Mouse (Mus musculus) layer of hippocampus, postnatal 10 days (tissue): ENCODE measurements at regions not wholly inside any gene's neighbourhood (a gene's known extent, or its start where the extent isn't known, plus 50 kb on each side); places are given as distances from the start of the nearest gene placed in this dataset.

Experiments
- DNase-seq, 2 experiments: peaks; one replicate each; pipeline ENCODE4 v3.0.0; 2021; ENCODE audit warnings: low spot score in 2 of 2

GRCm38 (mm10) chr3:66433216-66433615 is 136.6 kb upstream of the Veph1 start:
- DNase-seq, result no peak

DNA sequence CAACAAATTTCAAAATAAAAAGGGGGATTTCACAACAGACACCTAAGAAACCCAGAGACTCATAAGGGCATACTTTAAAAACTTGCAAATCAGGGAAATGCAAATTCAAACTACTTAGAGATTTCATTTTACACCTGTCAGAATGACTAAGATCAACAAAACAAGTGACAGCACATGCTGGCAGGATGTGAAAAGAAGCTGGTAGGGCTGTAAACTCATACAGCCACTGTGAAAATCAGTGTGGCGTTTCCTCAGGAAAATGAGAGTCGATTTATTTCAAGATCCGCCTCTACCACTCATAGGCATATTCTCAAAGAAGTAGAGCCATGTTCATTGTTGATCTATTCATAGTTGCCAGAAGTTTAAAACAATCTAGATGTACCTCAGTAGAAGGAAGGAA is 133.6 kb upstream of the Veph1 start:
- no peak for DNase-seq

DNA sequence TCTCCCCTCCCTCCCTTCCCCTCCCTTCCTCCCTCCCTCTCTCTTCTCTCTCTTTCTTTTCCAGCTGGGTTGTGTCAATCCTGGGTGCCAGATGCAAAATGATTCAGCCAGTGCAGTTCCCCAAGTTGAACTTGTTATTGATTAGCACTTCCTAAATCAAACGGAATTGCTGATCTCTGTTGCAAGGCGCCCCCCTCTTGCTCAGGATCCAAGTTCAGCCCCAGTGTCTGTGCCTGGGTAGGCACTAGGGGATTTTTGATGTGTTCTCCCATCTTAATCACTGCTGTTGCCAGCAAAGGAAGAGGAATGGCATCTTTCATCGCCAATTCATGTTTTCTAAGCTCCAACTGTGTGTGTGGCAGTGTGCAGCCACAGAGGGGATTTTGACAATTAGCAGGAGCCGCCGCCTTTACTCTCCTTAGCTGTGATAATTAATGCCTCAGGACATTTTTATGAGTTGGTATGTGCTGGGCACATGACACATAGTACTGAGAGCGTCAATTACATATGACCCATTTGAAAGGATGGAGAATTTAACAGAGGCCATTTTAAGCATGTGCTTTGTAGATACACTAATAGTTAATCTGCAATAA is 125.9 kb upstream of the Veph1 start:
- no peak for DNase-seq

- peak; percentile 49 to 59 for DNase-seq
Measured at GRCm38 (mm10) chr3:66410706-66411277, 114.2 kb upstream of the Veph1 start.

GRCm38 (mm10) chr3:66408791-66409190 is 112.2 kb upstream of the Veph1 start:
- DNase-seq, result no peak

DNA sequence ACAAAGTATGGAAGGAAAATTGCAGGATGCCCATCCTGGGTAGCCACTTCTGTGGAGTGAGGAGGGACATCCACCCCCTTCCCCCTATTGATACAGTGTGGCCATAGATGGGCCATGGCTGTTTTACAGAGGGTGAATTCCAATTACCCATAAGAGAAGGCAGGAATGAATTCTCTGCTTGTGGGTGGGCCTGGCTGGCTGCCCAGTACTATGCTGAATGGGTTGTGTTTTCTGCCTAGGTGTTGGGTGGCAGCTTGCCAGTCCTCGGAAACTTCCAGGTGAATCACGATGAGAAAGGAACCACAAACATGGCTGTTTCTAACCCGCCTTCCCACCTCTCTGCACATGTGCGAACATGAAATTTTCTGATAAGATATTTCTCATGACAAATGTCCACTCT is 109.0 kb upstream of the Veph1 start:
- no peak for DNase-seq

- no peak for DNase-seq
Measured at GRCm38 (mm10) chr3:66403707-66404106, 107.1 kb upstream of the Veph1 start.

DNA sequence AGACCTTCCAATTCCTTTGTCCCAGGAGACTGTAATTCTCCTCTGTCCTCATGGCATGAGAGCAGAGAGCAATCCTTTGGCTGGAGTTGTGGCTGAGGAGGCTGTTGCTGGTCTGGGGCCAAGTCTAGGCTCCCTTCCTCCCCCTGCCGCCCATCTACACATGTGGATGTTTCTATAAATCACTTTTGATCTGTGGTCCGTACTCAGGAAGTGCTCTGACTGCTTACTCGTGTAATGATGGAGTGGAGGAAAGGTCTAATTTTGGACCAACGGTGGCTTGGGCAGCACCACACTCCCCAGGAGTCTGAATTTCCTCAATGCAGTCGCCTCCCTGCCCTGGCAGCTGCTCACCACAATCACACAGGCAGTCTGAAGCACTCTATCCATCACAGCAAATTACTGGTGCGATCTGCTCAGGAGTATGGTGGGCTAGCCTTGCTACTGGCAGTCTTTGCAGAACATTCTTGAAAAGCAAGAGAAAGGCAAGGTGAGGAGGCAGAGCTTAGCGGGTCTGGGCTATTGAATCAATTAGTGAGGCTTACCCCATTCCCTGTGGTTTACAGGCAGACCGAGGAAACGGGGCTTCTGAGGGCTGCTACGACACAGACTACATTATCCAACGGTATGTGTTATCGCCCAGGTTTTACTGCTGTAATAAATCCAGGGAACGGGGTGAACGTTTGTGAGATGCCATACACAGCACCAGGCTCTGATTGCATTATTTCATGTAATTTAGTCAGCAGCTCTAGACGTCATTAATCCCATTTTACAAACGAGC is 104.3 kb upstream of the Veph1 start:
- no peak for DNase-seq

DNA sequence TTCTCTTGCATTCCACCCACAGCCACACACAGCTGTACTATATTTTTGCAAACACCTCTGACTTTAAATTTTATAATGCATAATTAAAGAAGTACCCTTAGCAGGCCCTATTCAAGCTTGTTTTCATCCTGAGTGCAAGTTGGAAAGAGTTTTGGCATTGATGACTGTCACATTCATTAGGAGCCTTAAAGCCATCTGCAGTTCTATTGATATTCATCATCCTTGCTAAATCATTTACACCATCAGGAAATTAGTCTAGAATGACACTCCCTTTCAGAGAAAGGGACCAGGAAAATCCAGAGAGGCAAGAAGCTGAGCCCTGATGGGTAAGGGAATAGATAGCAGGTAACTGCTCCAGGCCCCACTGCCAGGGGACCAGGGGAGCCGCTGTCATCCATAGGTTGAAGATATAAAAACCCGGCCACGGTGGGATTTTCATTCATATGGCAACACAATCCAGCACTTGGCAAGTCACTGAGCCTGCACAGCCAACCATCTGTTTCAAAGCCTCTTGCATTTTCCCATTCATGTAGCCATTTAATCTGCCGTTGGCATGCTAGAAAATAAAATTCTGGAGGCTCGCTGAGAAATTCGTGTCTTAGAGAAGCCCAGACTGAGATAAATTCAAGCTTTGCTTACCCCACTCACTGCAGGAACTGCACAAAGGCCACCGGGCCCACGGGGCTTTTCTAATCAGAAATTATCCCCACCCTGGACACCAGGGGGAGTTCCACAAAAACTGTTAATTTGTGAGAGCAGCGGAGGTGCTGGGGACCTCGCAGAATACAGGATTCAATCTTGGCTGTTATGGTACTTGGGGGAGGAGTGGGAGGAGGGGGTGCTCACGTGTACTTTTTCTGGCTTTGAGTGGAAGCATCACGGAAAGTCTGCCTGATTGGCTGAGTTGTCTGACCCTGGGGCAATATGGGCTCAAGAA is 101.8 kb upstream of the Veph1 start:
- DNase-seq, result peak; percentile 65 to 71

- no peak for DNase-seq
Measured at GRCm38 (mm10) chr3:66375088-66375910, 78.7 kb upstream of the Veph1 start.

DNA sequence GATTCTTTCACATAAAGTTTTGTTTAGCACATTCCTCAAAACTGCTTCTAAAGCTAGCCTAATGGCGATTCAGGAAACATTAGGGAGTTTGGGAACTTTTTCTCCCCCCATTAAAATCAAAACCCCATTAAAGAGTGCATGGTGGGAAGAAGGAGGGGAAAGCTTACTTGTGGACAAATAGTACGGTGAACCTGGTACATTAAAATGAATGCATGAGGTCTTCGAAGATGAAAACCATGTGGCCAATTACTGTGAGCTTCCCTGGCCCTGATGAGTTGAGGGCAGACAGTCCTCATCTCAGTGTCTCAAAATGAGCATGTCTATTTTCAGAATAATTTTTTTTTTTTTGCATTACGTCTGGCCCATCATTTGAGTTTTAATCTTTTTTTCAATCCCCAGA is 78.0 kb upstream of the Veph1 start:
- DNase-seq, result no peak

GRCm38 (mm10) chr3:66373807-66374575 is 77.4 kb upstream of the Veph1 start:
- no peak for DNase-seq
